Mouse (Mus musculus): ENCODE measurements around the gene Olfr46. TPM values are rescaled to one million over a fixed set of nuclear protein-coding genes. Genes with fewer than 3 reads are reported as not detected.
"Not testable (repeated sequence)": the region's sequence is repeated elsewhere in the genome, so short reads cannot be mapped to it uniquely, and the experiment has no call there.

Olfr46 gene
- 0.17 and 0.32 TPM in 2 replicates for polyA plus RNA-seq (2012; rRNA removed)

- H3K4me1 ChIP-seq (ENCODE audit: control insufficient read depth, insufficient read depth, low read length); H3K4me3 ChIP-seq (ENCODE audit: control insufficient read depth, low read depth, low read length); H3K36me3 ChIP-seq (ENCODE audit: control insufficient read depth, insufficient read depth, low read length); H3K27me3 ChIP-seq (ENCODE audit: control insufficient read depth, insufficient read depth, low read length); H3K27ac ChIP-seq (ENCODE audit: control insufficient read depth, insufficient read depth, low read depth, low read length): not testable (repeated sequence)
These were observed at the start of gene Olfr46 for GRCm38 (mm10) chr7:140600969-140601368. Olfr46 (plus strand) TSS chr7:140601269.

GRCm38 (mm10) chr7:140567586-140567985 is 33.5 kb upstream of the Olfr46 start, which contains the start of gene Olfr538:
Olfr538 (plus strand) TSS chr7:140567886.
- Histone ChIP-seq H3K27ac (ENCODE audit: control insufficient read depth, insufficient read depth, low read depth, low read length) (no peak within 1 kb of the TSS), H3K36me3 (ENCODE audit: control insufficient read depth, insufficient read depth, low read length) (no peaks in the 10 kb centered on the region), H3K27me3 (ENCODE audit: control insufficient read depth, insufficient read depth, low read length) (no peaks in the 10 kb centered on the region), H3K4me3 (ENCODE audit: control insufficient read depth, low read depth, low read length) (no peak within 1 kb of the TSS), H3K4me1 (ENCODE audit: control insufficient read depth, insufficient read depth, low read length) (no peaks in the 10 kb centered on the region)
- TF ChIP-seq CTCF (IDR thresholded peaks at IDR 0.05; ENCODE audit: control insufficient read depth, insufficient read depth, insufficient replicate concordance, low read depth, low read length) = no peak
- TF ChIP-seq POLR2A (IDR thresholded peaks at IDR 0.05; ENCODE audit: control insufficient read depth, low read depth, low read length) = no peak

- H3K27ac ChIP-seq (ENCODE audit: control insufficient read depth, insufficient read depth, low read depth, low read length); H3K4me3 ChIP-seq (ENCODE audit: control insufficient read depth, low read depth, low read length); H3K4me1 ChIP-seq (ENCODE audit: control insufficient read depth, insufficient read depth, low read length); H3K36me3 ChIP-seq (ENCODE audit: control insufficient read depth, insufficient read depth, low read length); H3K27me3 ChIP-seq (ENCODE audit: control insufficient read depth, insufficient read depth, low read length): not testable (repeated sequence)
These were observed 27.6 kb downstream of the Olfr46 start, which contains the start of gene Olfr61 for GRCm38 (mm10) chr7:140628670-140629069. Olfr61 (plus strand) TSS chr7:140628970.

GRCm38 (mm10) chr7:140630559-140630958 is 29.5 kb downstream of the Olfr46 start:
- no peaks in the 10 kb centered on the region for H3K36me3 ChIP-seq (ENCODE audit: control insufficient read depth, insufficient read depth, low read length)
- no peaks in the 10 kb centered on the region for H3K27me3 ChIP-seq (ENCODE audit: control insufficient read depth, insufficient read depth, low read length)
- no peak for TF ChIP-seq CTCF (IDR thresholded peaks at IDR 0.05; ENCODE audit: control insufficient read depth, insufficient read depth, insufficient replicate concordance, low read depth, low read length)
- TF ChIP-seq POLR2A (IDR thresholded peaks at IDR 0.05; ENCODE audit: control insufficient read depth, low read depth, low read length) = no peak
- no peak overlapping the region for H3K4me3 ChIP-seq (ENCODE audit: control insufficient read depth, low read depth, low read length)
- no peaks in the 10 kb centered on the region for H3K4me1 ChIP-seq (ENCODE audit: control insufficient read depth, insufficient read depth, low read length)
- no peak overlapping the region for H3K27ac ChIP-seq (ENCODE audit: control insufficient read depth, insufficient read depth, low read depth, low read length)

- Histone ChIP-seq H3K27me3 (ENCODE audit: control insufficient read depth, insufficient read depth, low read length) (no peaks in the 10 kb centered on the region), H3K4me1 (ENCODE audit: control insufficient read depth, insufficient read depth, low read length) (no peaks in the 10 kb centered on the region), H3K4me3 (ENCODE audit: control insufficient read depth, low read depth, low read length) (no peak within 1 kb of the TSS), H3K27ac (ENCODE audit: control insufficient read depth, insufficient read depth, low read depth, low read length) (no peak within 1 kb of the TSS), H3K36me3 (ENCODE audit: control insufficient read depth, insufficient read depth, low read length) (no peaks in the 10 kb centered on the region)
- TF ChIP-seq POLR2A (IDR thresholded peaks at IDR 0.05; ENCODE audit: control insufficient read depth, low read depth, low read length) (no peak), CTCF (IDR thresholded peaks at IDR 0.05; ENCODE audit: control insufficient read depth, insufficient read depth, insufficient replicate concordance, low read depth, low read length) (no peak)
These were observed 45.1 kb downstream of the Olfr46 start, which contains the start of gene Olfr53 for GRCm38 (mm10) chr7:140646152-140646551. Olfr53 (plus strand) TSS chr7:140646452.

- no peaks in the 10 kb centered on the region for H3K4me1 ChIP-seq (ENCODE audit: control insufficient read depth, insufficient read depth, low read length)
- no peaks in the 10 kb centered on the region for H3K27me3 ChIP-seq (ENCODE audit: control insufficient read depth, insufficient read depth, low read length)
- H3K36me3 ChIP-seq (ENCODE audit: control insufficient read depth, insufficient read depth, low read length) = no peaks in the 10 kb centered on the region
- H3K4me3 ChIP-seq (ENCODE audit: control insufficient read depth, low read depth, low read length) = no peak within 1 kb of the TSS
- no peak within 1 kb of the TSS for H3K27ac ChIP-seq (ENCODE audit: control insufficient read depth, insufficient read depth, low read depth, low read length)
- TF ChIP-seq POLR2A (IDR thresholded peaks at IDR 0.05; ENCODE audit: control insufficient read depth, low read depth, low read length) = no peak
- TF ChIP-seq CTCF (IDR thresholded peaks at IDR 0.05; ENCODE audit: control insufficient read depth, insufficient read depth, insufficient replicate concordance, low read depth, low read length) = no peak
These were observed 58.6 kb downstream of the Olfr46 start, which contains the start of gene Olfr539 for GRCm38 (mm10) chr7:140659630-140660029. Olfr539 (plus strand) TSS chr7:140659930.

Other genes with a start within 250 kb of the Olfr46 start
- not detected in 2 replicates for gene Olfr60, start 239.6 kb upstream of the Olfr46 start, polyA plus RNA-seq (2012; rRNA removed)
- not detected in 2 replicates for gene Olfr530, start 224.9 kb upstream of the Olfr46 start, polyA plus RNA-seq (2012; rRNA removed)
- not detected in 2 replicates for gene Olfr531, start 198.4 kb upstream of the Olfr46 start, polyA plus RNA-seq (2012; rRNA removed)
- gene Olfr532, start 179.6 kb upstream of the Olfr46 start, polyA plus RNA-seq (2012; rRNA removed) = not detected in 2 replicates
- not detected in 2 replicates for gene Olfr533, start 137.9 kb upstream of the Olfr46 start, polyA plus RNA-seq (2012; rRNA removed)
- gene Olfr535, start 117.1 kb upstream of the Olfr46 start, polyA plus RNA-seq (2012; rRNA removed) = not detected in 2 replicates
- gene Olfr536, start 93.9 kb upstream of the Olfr46 start, polyA plus RNA-seq (2012; rRNA removed) = not detected in 2 replicates
- 0.11 and 0.13 TPM in 2 replicates for gene Olfr538, start 33.4 kb upstream of the Olfr46 start, polyA plus RNA-seq (2012; rRNA removed)
- 0.08 and 0.26 TPM in 2 replicates for gene Olfr61, start 27.7 kb downstream of the Olfr46 start, polyA plus RNA-seq (2012; rRNA removed)
- gene Olfr53, start 45.2 kb downstream of the Olfr46 start, polyA plus RNA-seq (2012; rRNA removed) = 0.28 TPM in 1 of 2 replicates, not detected in the other
- 0.65 and 0.82 TPM in 2 replicates for gene Olfr539, start 58.7 kb downstream of the Olfr46 start, polyA plus RNA-seq (2012; rRNA removed)
- not detected in 2 replicates for gene Olfr45, start 80.7 kb downstream of the Olfr46 start, polyA plus RNA-seq (2012; rRNA removed)
- gene Olfr541, start 96.0 kb downstream of the Olfr46 start, polyA plus RNA-seq (2012; rRNA removed) = not detected in 2 replicates
- 0.33 and 0.84 TPM in 2 replicates for gene Cyp2e1, start 162.5 kb downstream of the Olfr46 start, polyA plus RNA-seq (2012; rRNA removed)
- gene Syce1, start 186.6 kb downstream of the Olfr46 start, polyA plus RNA-seq (2012; rRNA removed) = 249 and 286 TPM in 2 replicates
- gene Zfp941, start 220.9 kb downstream of the Olfr46 start, polyA plus RNA-seq (2012; rRNA removed) = 1.6 and 1.7 TPM in 2 replicates
- 0.45 TPM in 1 of 2 replicates, not detected in the other for gene Urah, start 233.7 kb downstream of the Olfr46 start, polyA plus RNA-seq (2012; rRNA removed)
- gene Scgb1c1, start 244.3 kb downstream of the Olfr46 start, polyA plus RNA-seq (2012; rRNA removed) = not detected in 2 replicates
- 539 and 573 TPM in 2 replicates for gene Odf3, start 246.5 kb downstream of the Olfr46 start, polyA plus RNA-seq (2012; rRNA removed)